7 mouse cellular contexts compared by ENCODE assay signal in genomic region chr13:112463868-112464625, GRCm38 (mm10). TPM values are rescaled to one million over a fixed set of nuclear protein-coding genes. Genes with fewer than 3 reads are reported as not detected.
A peak's percentile ranks its signal among the peaks of the same experiment; 100 is the strongest.
DNase-seq lines count a peak whose midpoint lies in the region; ATAC-seq lines count a peak whose summit lies in the region.

Il6st (plus strand) TSS chr13:112464070.

- H3K27ac ChIP-seq in embryonic facial prominence, embryonic 11.5 days (replicated peaks; ENCODE audit: low read depth, low read length), result no peak within 1 kb of the TSS; the same call in 1 of the 2 replicates
- H3K27ac ChIP-seq in limb, embryonic 11.5 days (replicated peaks; ENCODE audit: low read depth, low read length), result peak within 1 kb of the TSS; percentile 47; the same call in 1 of the 2 replicates
- H3K27ac ChIP-seq in midbrain, embryonic 14.5 days (replicated peaks; ENCODE audit: low read depth, low read length), result peak within 1 kb of the TSS; percentile 77

- under 1% methylated on average over 78 of the region's 85 CpGs for WGBS in embryonic facial prominence, embryonic 11.5 days
- WGBS in limb, embryonic 11.5 days, result 0% methylated on average over 67 of the region's 85 CpGs
- under 1% methylated on average over 85 of the region's 85 CpGs for WGBS in midbrain, embryonic 14.5 days

- no peaks in the 10 kb centered on the region for H3K9me3 ChIP-seq in embryonic facial prominence, embryonic 11.5 days (replicated peaks; ENCODE audit: control insufficient read depth, low read length)
- H3K9me3 ChIP-seq in limb, embryonic 11.5 days (ENCODE audit: control insufficient read depth, low read length), result no peaks in the 10 kb centered on the region
- no peaks in the 10 kb centered on the region for H3K9me3 ChIP-seq in midbrain, embryonic 14.5 days (ENCODE audit: control insufficient read depth, low read length)

- H3K27me3 ChIP-seq in embryonic facial prominence, embryonic 11.5 days (ENCODE audit: control insufficient read depth, insufficient read depth, low read length), result no peaks in the 10 kb centered on the region
- no peaks in the 10 kb centered on the region for H3K27me3 ChIP-seq in limb, embryonic 11.5 days (ENCODE audit: control insufficient read depth, insufficient read depth, low read length)
- no peaks in the 10 kb centered on the region for H3K27me3 ChIP-seq in midbrain, embryonic 14.5 days (ENCODE audit: control insufficient read depth, insufficient read depth, low read length)

- H3K9ac ChIP-seq in embryonic facial prominence, embryonic 11.5 days (replicated peaks; ENCODE audit: low read length), result peak within 1 kb of the TSS; percentile 93
- peak within 1 kb of the TSS; percentile 84 for H3K9ac ChIP-seq in limb, embryonic 11.5 days (ENCODE audit: low read length)
- H3K9ac ChIP-seq in midbrain, embryonic 14.5 days (replicated peaks; ENCODE audit: low read length), result peak within 1 kb of the TSS; percentile 82

- peak within 1 kb of the TSS; percentile 78 for H3K4me3 ChIP-seq in embryonic facial prominence, embryonic 11.5 days (ENCODE audit: low read depth, low read length)
- peak within 1 kb of the TSS; percentile 88 for H3K4me3 ChIP-seq in limb, embryonic 11.5 days (ENCODE audit: low read depth, low read length)
- peak within 1 kb of the TSS; percentile 93 for H3K4me3 ChIP-seq in midbrain, embryonic 14.5 days (replicated peaks; ENCODE audit: low read depth, low read length)

- peak within 1 kb of the TSS; percentile 69 for H3K4me2 ChIP-seq in embryonic facial prominence, embryonic 11.5 days (ENCODE audit: low read depth, low read length)
- H3K4me2 ChIP-seq in limb, embryonic 11.5 days (ENCODE audit: low read depth, severe bottlenecking), result peak within 1 kb of the TSS; percentile 83
- peak within 1 kb of the TSS; percentile 90 for H3K4me2 ChIP-seq in midbrain, embryonic 14.5 days (ENCODE audit: low read length)

- H3K36me3 ChIP-seq in embryonic facial prominence, embryonic 11.5 days (replicated peaks; ENCODE audit: control insufficient read depth, insufficient read depth, low read depth, low read length), result no peaks in the 10 kb centered on the region
- no peaks in the 10 kb centered on the region for H3K36me3 ChIP-seq in limb, embryonic 11.5 days (ENCODE audit: control insufficient read depth, insufficient read depth, low read length)
- H3K36me3 ChIP-seq in midbrain, embryonic 14.5 days (ENCODE audit: control insufficient read depth, insufficient read depth, low read length), result no peaks in the 10 kb centered on the region

- ATAC-seq in embryonic facial prominence, embryonic 11.5 days (replicated peaks; ENCODE audit: insufficient number of reproducible peaks, low FRiP score, low TSS enrichment, low read depth), result peak; percentile 99
- ATAC-seq in limb, embryonic 11.5 days (ENCODE audit: insufficient number of reproducible peaks, low FRiP score, low TSS enrichment, low read depth), result peak; percentile 99
- peak; percentile 100 for ATAC-seq in midbrain, embryonic 14.5 days (ENCODE audit: low FRiP score, low TSS enrichment)

- DNase-seq in adrenal gland, postnatal 14 days, result peak; percentile 99
- DNase-seq in embryonic facial prominence, embryonic 11.5 days (ENCODE audit: low spot score), result peak; percentile 96
- peak; percentile 100 for DNase-seq in heart, adult 11 months
- DNase-seq in kidney, adult 18-20 months, result peak; percentile 97
- peak; percentile 97 for DNase-seq in limb, embryonic 11.5 days (ENCODE audit: low spot score)
- peak; percentile 97 for DNase-seq in midbrain, embryonic 14.5 days
- peak; percentile 92 to 96 for DNase-seq in spleen, adult 18-20 months

- H3K4me1 ChIP-seq in embryonic facial prominence, embryonic 11.5 days (ENCODE audit: control insufficient read depth, insufficient read depth, low read length), result no peaks in the 10 kb centered on the region
- no peaks in the 10 kb centered on the region for H3K4me1 ChIP-seq in limb, embryonic 11.5 days (ENCODE audit: control insufficient read depth, insufficient read depth, low read length)
- peaks cover 13% of the 10 kb centered on the region for H3K4me1 ChIP-seq in midbrain, embryonic 14.5 days (ENCODE audit: control insufficient read depth, insufficient read depth, low read length)

RNA-seq across cellular contexts. Expression of gene Il6st, which starts in this region (rescaled TPM):
- 300 and 308 TPM in 2 replicates for total RNA-seq in adrenal gland, postnatal 14 days (2021)
- polyA plus RNA-seq in embryonic facial prominence, embryonic 11.5 days (2014; fragmentation: Nextera tagmentation; extraction: Ambion mirVana), result 25.8 and 33.0 TPM in 2 replicates
- polyA plus RNA-seq in limb, embryonic 11.5 days (2014; fragmentation: Nextera tagmentation; extraction: Ambion mirVana), result 20.2 and 22.4 TPM in 2 replicates
- polyA plus RNA-seq in midbrain, embryonic 14.5 days (2014; fragmentation: Nextera tagmentation; extraction: Ambion mirVana), result 9.7 and 20.7 TPM in 2 replicates
